Mouse (Mus musculus) olfactory bulb, adult 2 months (tissue): Measurements from ENCODE around the gene Cd44.

Experiments used
- CTCF ChIP-seq: fragments of 200-500 bp; IDR thresholded peaks from 2 replicates; pipeline ENCODE4 v1.5.1; 2012; ENCODE audit warnings: low read depth, mild to moderate bottlenecking, low read length, moderate library complexity; ENCODE audit not compliant: insufficient read depth
- POLR2A ChIP-seq: fragments of 200-500 bp; IDR thresholded peaks from 2 replicates; pipeline ENCODE4 v1.6.1; 2012; ENCODE audit warnings: mild to moderate bottlenecking, low read depth, low read length, moderate library complexity; ENCODE audit not compliant: insufficient read depth

DNA sequence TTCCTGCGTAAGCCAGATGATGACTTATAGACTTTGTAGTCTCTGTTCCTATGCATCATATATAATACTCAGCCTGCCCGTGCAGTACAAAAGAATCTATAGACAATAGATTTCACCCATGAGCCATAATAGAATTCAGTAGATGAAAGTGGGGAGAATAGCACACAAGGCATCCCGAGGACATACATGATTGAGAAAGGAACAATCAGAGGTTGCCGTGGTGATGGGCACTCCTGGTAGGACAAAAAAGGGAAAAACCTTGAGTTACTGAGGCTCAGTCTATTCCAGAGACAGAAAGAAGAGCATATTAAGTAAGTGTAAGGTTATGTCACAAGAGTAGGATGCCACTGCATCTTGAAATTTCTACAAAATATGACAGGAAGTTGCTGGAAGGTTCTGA is 31.7 kb upstream of the Cd44 start:
- no peak for TF ChIP-seq CTCF
- TF ChIP-seq POLR2A = no peak
